Mouse (Mus musculus): ENCODE results near the gene Sar1b.

DNA sequence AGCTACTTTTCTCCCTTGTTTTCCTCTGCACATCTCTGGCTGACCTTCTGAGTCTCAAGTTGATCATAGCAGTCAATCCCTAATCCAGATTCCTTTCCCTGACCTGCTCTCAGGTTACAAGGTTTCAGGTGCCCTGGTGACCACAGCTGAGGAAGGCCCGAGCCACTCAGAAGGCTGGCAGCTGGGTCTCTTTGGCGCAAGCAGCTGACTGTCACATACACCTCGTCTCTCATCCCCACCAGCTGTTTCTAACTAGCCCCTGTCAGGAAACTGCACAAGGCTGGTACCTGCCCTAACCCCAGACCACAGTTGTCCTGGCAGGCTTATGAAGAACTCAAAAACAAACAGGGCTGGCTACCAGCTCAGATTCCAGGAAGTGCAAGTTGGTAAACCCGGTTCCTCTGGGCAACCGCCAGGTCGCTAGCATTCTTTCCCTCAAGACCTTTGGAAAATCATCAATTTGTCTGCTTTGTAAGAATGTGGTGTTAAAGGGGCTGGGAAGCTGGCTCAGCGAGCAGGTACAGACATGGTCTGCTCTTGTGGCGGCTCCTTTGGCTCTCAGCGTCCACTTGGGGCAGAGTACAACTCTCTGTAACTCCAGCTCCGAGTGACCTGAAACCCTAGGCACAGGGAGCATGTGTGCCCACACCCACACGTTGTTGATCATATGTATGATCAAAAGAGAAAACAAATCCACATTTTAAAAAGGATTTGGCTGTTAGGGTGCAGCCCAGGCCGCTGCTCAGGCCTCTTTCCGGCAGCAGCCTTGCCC lies 43.8 kb downstream of the Sar1b start:
- TF ChIP-seq POLR2A (IDR thresholded peaks at IDR 0.05; ENCODE audit: insufficient read depth, low read depth, low read length) (no peak), CTCF (IDR thresholded peaks at IDR 0.05) (no peak), EP300 (IDR thresholded peaks at IDR 0.05; ENCODE audit: insufficient read depth, low read depth, low read length) (no peak)

Data from heart, adult 2 months (tissue).